Mouse (Mus musculus): Measurements from ENCODE around the gene Ak5. TPM values are rescaled to one million over a fixed set of nuclear protein-coding genes. Genes with fewer than 3 reads are reported as not detected.
A peak's percentile ranks its signal among the peaks of the same experiment; 100 is the strongest.

Ak5 gene
- polyA plus RNA-seq, 1 experiment from 2014 or later = 2.4 TPM

- no peak overlapping the region for H3K4me3 ChIP-seq (replicated peaks)
- 64% methylated on average over 7 of the region's 7 CpGs for WGBS
- no peaks in the 10 kb centered on the region for H3K36me3 ChIP-seq
- no peak overlapping the region for H3K27ac ChIP-seq
- H3K4me1 ChIP-seq (replicated peaks) = peaks cover 6% of the 10 kb centered on the region; the same call in 1 of the 2 replicates
- no peak for ATAC-seq
- H3K9ac ChIP-seq = no peak overlapping the region
- no peaks in the 10 kb centered on the region for H3K27me3 ChIP-seq (replicated peaks)
- no peaks in the 10 kb centered on the region for H3K9me3 ChIP-seq
- no peak overlapping the region for H3K4me2 ChIP-seq (replicated peaks)
Measured at GRCm38 (mm10) chr3:152497084-152497483, 171.1 kb downstream of the Ak5 start.

GRCm38 (mm10) chr3:152495415-152495898 lies 172.7 kb downstream of the Ak5 start:
- Histone ChIP-seq H3K27ac (no peak overlapping the region), H3K4me1 (replicated peaks) (peaks cover 6% of the 10 kb centered on the region; the same call in 1 of the 2 replicates), H3K9ac (no peak overlapping the region), H3K9me3 (no peaks in the 10 kb centered on the region), H3K36me3 (no peaks in the 10 kb centered on the region), H3K4me3 (replicated peaks) (no peak overlapping the region), H3K27me3 (replicated peaks) (no peaks in the 10 kb centered on the region), H3K4me2 (replicated peaks) (no peak overlapping the region)
- 80% methylated on average over 8 of the region's 8 CpGs for WGBS
- no peak for ATAC-seq

GRCm38 (mm10) chr3:152494667-152495360 lies 173.3 kb downstream of the Ak5 start:
- Histone ChIP-seq H3K4me1 (replicated peaks) (peaks cover 6% of the 10 kb centered on the region; the same call in 1 of the 2 replicates), H3K27ac (no peak overlapping the region), H3K9ac (no peak overlapping the region), H3K9me3 (no peaks in the 10 kb centered on the region), H3K36me3 (no peaks in the 10 kb centered on the region), H3K4me3 (replicated peaks) (no peak overlapping the region), H3K4me2 (replicated peaks) (no peak overlapping the region), H3K27me3 (replicated peaks) (no peaks in the 10 kb centered on the region)
- WGBS = 56% methylated on average over 12 of the region's 12 CpGs
- 0 out of 2 replicates have a peak, but pooled peaks have one; percentile 15 for ATAC-seq

- no peaks in the 10 kb centered on the region for H3K36me3 ChIP-seq
- no peak overlapping the region for H3K27ac ChIP-seq
- H3K9me3 ChIP-seq = no peaks in the 10 kb centered on the region
- H3K9ac ChIP-seq = no peak overlapping the region
- H3K4me2 ChIP-seq (replicated peaks) = no peak overlapping the region
- WGBS = 41% methylated on average over 2 of the region's 2 CpGs
- H3K4me3 ChIP-seq (replicated peaks) = no peak overlapping the region
- peaks cover 6% of the 10 kb centered on the region; the same call in 1 of the 2 replicates for H3K4me1 ChIP-seq (replicated peaks)
- no peaks in the 10 kb centered on the region for H3K27me3 ChIP-seq (replicated peaks)
- no peak for ATAC-seq
Measured at GRCm38 (mm10) chr3:152493813-152494212, 174.3 kb downstream of the Ak5 start.

- no peak overlapping the region for H3K27ac ChIP-seq
- 66% methylated on average over 6 of the region's 6 CpGs for WGBS
- no peaks in the 10 kb centered on the region for H3K27me3 ChIP-seq (replicated peaks)
- no peak for ATAC-seq
- H3K9me3 ChIP-seq = no peaks in the 10 kb centered on the region
- H3K36me3 ChIP-seq = no peaks in the 10 kb centered on the region
- H3K4me3 ChIP-seq (replicated peaks) = no peak overlapping the region
- no peak overlapping the region for H3K9ac ChIP-seq
- H3K4me2 ChIP-seq (replicated peaks) = no peak overlapping the region
- peaks cover 6% of the 10 kb centered on the region; the same call in 1 of the 2 replicates for H3K4me1 ChIP-seq (replicated peaks)
Measured at GRCm38 (mm10) chr3:152492241-152492640, 175.9 kb downstream of the Ak5 start.

GRCm38 (mm10) chr3:152490423-152490822 lies 177.7 kb downstream of the Ak5 start:
- no peaks in the 10 kb centered on the region for H3K27me3 ChIP-seq (replicated peaks)
- no peaks in the 10 kb centered on the region for H3K36me3 ChIP-seq
- H3K4me2 ChIP-seq (replicated peaks) = no peak overlapping the region
- no peaks in the 10 kb centered on the region for H3K4me1 ChIP-seq (replicated peaks)
- 81% methylated on average over 5 of the region's 5 CpGs for WGBS
- no peak overlapping the region for H3K4me3 ChIP-seq (replicated peaks)
- no peaks in the 10 kb centered on the region for H3K9me3 ChIP-seq
- no peak for ATAC-seq
- no peak overlapping the region for H3K27ac ChIP-seq
- no peak overlapping the region for H3K9ac ChIP-seq

GRCm38 (mm10) chr3:152488964-152489363 lies 179.2 kb downstream of the Ak5 start:
- Histone ChIP-seq H3K4me1 (replicated peaks) (peaks cover 4% of the 10 kb centered on the region; the same call in 1 of the 2 replicates), H3K4me2 (replicated peaks) (no peak overlapping the region), H3K4me3 (replicated peaks) (no peak overlapping the region), H3K36me3 (no peaks in the 10 kb centered on the region), H3K9me3 (no peaks in the 10 kb centered on the region), H3K27me3 (replicated peaks) (no peaks in the 10 kb centered on the region), H3K27ac (no peak overlapping the region), H3K9ac (no peak overlapping the region)
- no peak for ATAC-seq
- 84% methylated on average over 4 of the region's 4 CpGs for WGBS

GRCm38 (mm10) chr3:152484206-152484605 lies 184.0 kb downstream of the Ak5 start:
- no peak for ATAC-seq
- Histone ChIP-seq H3K4me3 (replicated peaks) (no peak overlapping the region), H3K9ac (no peak overlapping the region), H3K4me1 (replicated peaks) (peaks cover 10% of the 10 kb centered on the region; the same call in 1 of the 2 replicates), H3K4me2 (replicated peaks) (no peak overlapping the region), H3K9me3 (no peaks in the 10 kb centered on the region), H3K27me3 (replicated peaks) (no peaks in the 10 kb centered on the region), H3K27ac (no peak overlapping the region), H3K36me3 (no peaks in the 10 kb centered on the region)
- WGBS = 34% methylated on average over 6 of the region's 6 CpGs

GRCm38 (mm10) chr3:152483800-152484199 lies 184.4 kb downstream of the Ak5 start:
- Histone ChIP-seq H3K4me2 (replicated peaks) (no peak overlapping the region), H3K9me3 (no peaks in the 10 kb centered on the region), H3K36me3 (no peaks in the 10 kb centered on the region), H3K4me3 (replicated peaks) (no peak overlapping the region), H3K4me1 (replicated peaks) (peaks cover 11% of the 10 kb centered on the region; the same call in 1 of the 2 replicates), H3K27me3 (replicated peaks) (no peaks in the 10 kb centered on the region), H3K9ac (no peak overlapping the region), H3K27ac (peak overlapping the region; percentile 25; the same call in 1 of the 2 replicates)
- 23% methylated on average over 7 of the region's 7 CpGs for WGBS
- ATAC-seq = no peak

- no peak overlapping the region for H3K27ac ChIP-seq
- ATAC-seq = no peak
- H3K27me3 ChIP-seq (replicated peaks) = no peaks in the 10 kb centered on the region
- 79% methylated on average over 8 of the region's 8 CpGs for WGBS
- H3K4me1 ChIP-seq (replicated peaks) = peaks cover 16% of the 10 kb centered on the region; the same call in 1 of the 2 replicates
- no peaks in the 10 kb centered on the region for H3K9me3 ChIP-seq
- no peaks in the 10 kb centered on the region for H3K36me3 ChIP-seq
- no peak overlapping the region for H3K9ac ChIP-seq
- H3K4me3 ChIP-seq (replicated peaks) = no peak overlapping the region
- no peak overlapping the region for H3K4me2 ChIP-seq (replicated peaks)
Measured at GRCm38 (mm10) chr3:152482182-152482581, 186.0 kb downstream of the Ak5 start.

- Histone ChIP-seq H3K9me3 (no peaks in the 10 kb centered on the region), H3K4me2 (replicated peaks) (no peak overlapping the region), H3K4me3 (replicated peaks) (no peak overlapping the region), H3K9ac (no peak overlapping the region), H3K27me3 (replicated peaks) (no peaks in the 10 kb centered on the region), H3K4me1 (replicated peaks) (peaks cover 16% of the 10 kb centered on the region; the same call in 1 of the 2 replicates), H3K36me3 (no peaks in the 10 kb centered on the region), H3K27ac (no peak overlapping the region)
- 86% methylated on average over 6 of the region's 6 CpGs for WGBS
- ATAC-seq = no peak
Measured at GRCm38 (mm10) chr3:152480336-152480735, 187.8 kb downstream of the Ak5 start.

- 6% methylated on average over 13 of the region's 16 CpGs for WGBS
- Histone ChIP-seq H3K9ac (peak overlapping the region; percentile 44; the same call in 1 of the 2 replicates), H3K4me1 (replicated peaks) (peaks cover 11% of the 10 kb centered on the region; the same call in 1 of the 2 replicates), H3K27ac (peak overlapping the region; percentile 72), H3K9me3 (no peaks in the 10 kb centered on the region), H3K4me2 (replicated peaks) (peak overlapping the region; percentile 81), H3K36me3 (no peaks in the 10 kb centered on the region), H3K27me3 (replicated peaks) (no peaks in the 10 kb centered on the region), H3K4me3 (replicated peaks) (peak overlapping the region; percentile 42)
- ATAC-seq = peak; percentile 84
Measured at GRCm38 (mm10) chr3:152478599-152479435, 189.3 kb downstream of the Ak5 start.
